Mouse (Mus musculus) bone marrow macrophage, adult 2 months (primary cell): ENCODE data around the gene Ntf3. TPM values are rescaled to one million over a fixed set of nuclear protein-coding genes. Genes with fewer than 3 reads are reported as not detected.

Source experiments
- H3K27ac ChIP-seq: 2 replicates; pipeline ENCODE4 v1.5.1; 2012; ENCODE audit warnings: low read depth, low read length; ENCODE audit not compliant: insufficient read depth
- H3K4me1 ChIP-seq: 2 replicates; pipeline ENCODE4 v1.6.1; 2012; ENCODE audit warnings: low read length; ENCODE audit not compliant: control insufficient read depth, insufficient read depth
- H3K4me3 ChIP-seq: 2 replicates; pipeline ENCODE4 v1.5.1; 2012; ENCODE audit warnings: mild to moderate bottlenecking, low read length, moderate library complexity; ENCODE audit not compliant: insufficient read depth
- CTCF ChIP-seq: IDR thresholded peaks from 2 replicates; pipeline ENCODE4 v1.5.1; 2012; ENCODE audit warnings: low read depth, mild to moderate bottlenecking, low read length, moderate library complexity
- POLR2A ChIP-seq: IDR thresholded peaks from 2 replicates; pipeline ENCODE4 v1.6.1; 2012; ENCODE audit warnings: mild to moderate bottlenecking, low read depth, low read length, borderline replicate concordance
- polyA plus RNA-seq: library from polyadenylated mRNA; stranded (reverse); fragments of >200 nt; gene quantifications from 2 replicates; pipeline ENCODE4 v1.2.4, GENCODE M21; 2012; ENCODE audit not compliant: missing spikeins, insufficient read depth, insufficient read length

Gene Ntf3
- polyA plus RNA-seq, 1 experiment: not detected

DNA sequence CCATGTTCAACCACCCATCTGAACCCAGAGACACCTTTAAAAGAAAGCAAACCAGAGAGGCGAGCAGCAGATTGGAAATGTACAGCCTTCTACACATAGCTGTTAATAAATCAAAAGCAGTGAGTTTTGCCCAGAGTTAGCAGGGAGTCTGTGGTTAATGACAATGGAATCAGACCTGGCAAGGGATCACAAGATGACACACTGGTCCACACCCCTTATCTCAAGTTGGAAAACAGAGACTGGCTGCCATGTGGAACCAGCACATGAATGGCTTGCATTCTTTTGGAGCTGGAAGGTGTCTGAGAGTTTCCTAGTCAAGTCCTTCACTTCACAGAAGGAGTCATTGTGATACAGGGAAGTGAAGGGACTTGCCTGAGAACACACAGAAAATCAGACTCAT is 5.4 kb upstream of the Ntf3 start:
- H3K4me3 ChIP-seq: no peak overlapping the region

DNA sequence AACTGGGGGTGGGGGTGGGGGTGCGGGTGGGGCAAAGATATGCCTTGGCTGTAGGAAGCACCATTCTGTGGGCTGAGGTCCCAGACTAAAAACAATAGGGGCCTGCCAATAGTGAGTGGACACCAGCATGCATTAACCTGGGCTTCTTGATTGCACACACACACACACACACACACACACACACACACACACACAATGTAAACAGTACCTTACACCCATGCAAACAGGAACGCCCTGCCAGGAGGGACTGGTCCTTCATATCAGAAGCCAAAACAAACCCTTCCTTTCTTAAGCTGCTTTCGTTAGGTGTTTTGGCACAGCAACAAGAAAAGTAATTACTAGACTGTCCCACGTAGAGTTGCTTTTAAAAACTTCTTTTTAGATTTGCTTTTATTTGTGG is 4.1 kb upstream of the Ntf3 start:
- TF ChIP-seq POLR2A (no peak), CTCF (no peak)
- H3K4me1 ChIP-seq: no peaks in the 10 kb centered on the region
- no peak overlapping the region for H3K27ac ChIP-seq
- H3K4me3 ChIP-seq: no peak overlapping the region

More for the DNA sequence above, 5.4 kb upstream of the Ntf3 start:
- Histone ChIP-seq H3K27ac (no peak overlapping the region), H3K4me1 (no peaks in the 10 kb centered on the region)
- TF ChIP-seq POLR2A (no peak), CTCF (no peak)

- H3K4me1 ChIP-seq: no peaks in the 10 kb centered on the region
- no peak for TF ChIP-seq POLR2A
- no peak for TF ChIP-seq CTCF
- H3K4me3 ChIP-seq: no peak overlapping the region
- no peak overlapping the region for H3K27ac ChIP-seq
These were observed 1.0 kb upstream of the Ntf3 start for GRCm38 (mm10) chr6:126167731-126168130.

GRCm38 (mm10) chr6:126167208-126167590 is 489 bp upstream of the Ntf3 start:
- H3K27ac ChIP-seq: no peak overlapping the region
- no peak for TF ChIP-seq POLR2A
- no peaks in the 10 kb centered on the region for H3K4me1 ChIP-seq
- no peak overlapping the region for H3K4me3 ChIP-seq

GRCm38 (mm10) chr6:126165591-126166155 is 1.0 kb downstream of the Ntf3 start:
- TF ChIP-seq CTCF (no peak), POLR2A (no peak)
- H3K27ac ChIP-seq: no peak overlapping the region
- H3K4me3 ChIP-seq: no peak overlapping the region
- H3K4me1 ChIP-seq: no peaks in the 10 kb centered on the region

- no peaks in the 10 kb centered on the region for H3K4me1 ChIP-seq
- TF ChIP-seq POLR2A: no peak
- no peak for TF ChIP-seq CTCF
- no peak overlapping the region for H3K4me3 ChIP-seq
- no peak overlapping the region for H3K27ac ChIP-seq
These were observed 1.9 kb downstream of the Ntf3 start for GRCm38 (mm10) chr6:126164781-126165180.

- no peak for TF ChIP-seq CTCF
- TF ChIP-seq POLR2A: no peak
- no peaks in the 10 kb centered on the region for H3K4me1 ChIP-seq
- H3K4me3 ChIP-seq: no peak overlapping the region
- H3K27ac ChIP-seq: no peak overlapping the region
These were observed 2.6 kb downstream of the Ntf3 start for GRCm38 (mm10) chr6:126163861-126164755.

GRCm38 (mm10) chr6:126163181-126163621 is 3.5 kb downstream of the Ntf3 start:
- no peak overlapping the region for H3K4me3 ChIP-seq
- no peaks in the 10 kb centered on the region for H3K4me1 ChIP-seq
- no peak overlapping the region for H3K27ac ChIP-seq
- TF ChIP-seq POLR2A (no peak), CTCF (no peak)

DNA sequence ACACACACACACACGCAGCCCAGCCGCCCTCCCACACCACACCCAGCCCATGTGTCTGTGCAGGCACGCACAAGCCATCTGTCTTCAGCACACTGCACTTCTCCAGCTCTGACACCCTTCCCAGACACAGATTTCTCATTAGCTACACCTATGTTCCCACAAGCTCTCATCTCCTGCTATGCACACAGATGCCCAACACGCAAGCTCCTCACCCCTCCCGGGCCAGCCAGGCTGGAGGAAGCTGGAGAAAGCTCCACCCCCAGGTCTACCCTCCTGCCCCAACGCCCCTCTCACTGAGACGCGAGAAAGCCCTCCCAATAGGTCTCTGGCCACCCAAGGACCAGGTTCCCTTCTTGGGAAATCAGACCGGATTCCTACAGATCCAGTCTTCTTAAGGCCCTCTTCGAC is 4.4 kb downstream of the Ntf3 start:
- Histone ChIP-seq H3K27ac (no peak overlapping the region), H3K4me1 (no peaks in the 10 kb centered on the region), H3K4me3 (no peak overlapping the region)
- TF ChIP-seq CTCF (no peak), POLR2A (no peak)
